Mouse (Mus musculus) heart, postnatal 4 days (tissue): ENCODE data around the gene Htra3. TPM values are rescaled to one million over a fixed set of nuclear protein-coding genes. Genes with fewer than 3 reads are reported as not detected.

Experiments used
- DNase-seq: peaks from one replicate; pipeline ENCODE4 v3.0.0; 2021
- total RNA-seq, 2 experiments: library from RNA; stranded (reverse); gene quantifications; 2 replicates each; pipeline ENCODE4 v1.2.3; 2021

The Htra3 gene
- total RNA-seq, 2 experiments from 2014 or later: 23.3 to 30.8 TPM

- no peak for DNase-seq
Measured at GRCm38 (mm10) chr5:35693638-35694037, 14.1 kb upstream of the Htra3 start.

DNA sequence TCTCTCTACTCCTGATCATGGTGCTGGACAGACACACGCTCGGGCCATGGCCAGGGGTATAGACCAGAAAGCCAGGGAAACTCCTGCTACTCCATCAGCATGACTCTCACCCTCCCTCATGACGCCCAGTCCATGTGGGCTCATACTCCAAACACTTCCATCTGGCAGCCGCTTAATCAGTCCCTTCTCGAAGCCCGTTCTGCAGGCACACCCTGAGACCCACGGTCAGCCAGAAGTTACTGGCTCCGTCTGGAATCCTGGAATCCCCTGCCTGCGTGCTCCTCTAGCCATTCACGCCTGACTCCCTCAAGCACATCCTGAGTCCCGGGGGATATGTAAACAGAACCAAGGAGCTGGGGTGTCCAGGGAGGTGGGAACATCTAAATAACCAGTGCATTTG, 11.7 kb upstream of the Htra3 start:
- peak; percentile 31 for DNase-seq

- no peak for DNase-seq
Measured at GRCm38 (mm10) chr5:35690485-35691165, 11.0 kb upstream of the Htra3 start.

DNA sequence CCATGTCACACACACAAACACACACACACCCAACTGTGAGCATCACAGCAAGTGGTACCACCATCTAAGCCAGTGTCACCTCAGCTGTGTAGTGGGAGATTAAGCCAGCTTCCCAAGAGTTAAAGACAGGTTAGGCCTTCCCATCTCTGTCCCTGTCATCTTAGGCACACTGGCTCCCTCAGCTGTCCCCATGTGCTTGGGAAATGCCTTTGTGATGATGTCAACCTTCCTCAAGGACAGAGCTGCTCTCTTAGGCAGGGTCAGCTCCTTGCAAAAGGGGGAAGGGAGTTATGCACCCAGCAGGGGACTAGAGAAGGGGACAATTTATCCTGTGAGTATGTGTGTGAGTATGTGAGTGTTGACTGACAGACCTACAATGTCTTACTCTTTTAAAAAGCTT, 9.8 kb upstream of the Htra3 start:
- DNase-seq: no peak

DNA sequence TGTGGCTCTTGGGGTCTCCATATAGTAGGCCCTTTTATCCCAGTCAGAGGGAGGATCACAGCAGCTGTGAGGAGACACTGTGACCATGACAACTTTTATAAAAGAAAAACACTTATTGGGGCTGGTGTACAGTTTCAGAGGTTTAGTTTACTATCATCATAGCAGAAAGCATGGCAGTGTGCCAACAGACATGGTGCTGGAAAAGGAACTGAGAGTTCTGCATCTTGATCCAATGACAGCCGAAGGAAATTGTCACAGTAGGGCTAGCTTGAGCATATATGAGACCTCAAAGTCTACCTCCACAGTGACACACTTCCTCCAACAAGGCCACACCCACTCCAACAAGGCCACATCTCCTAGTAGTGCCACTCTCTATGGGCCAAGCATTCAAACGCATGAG, 9.3 kb upstream of the Htra3 start:
- peak; percentile 42 for DNase-seq

GRCm38 (mm10) chr5:35687098-35687497, 7.5 kb upstream of the Htra3 start:
- peak; percentile 44 for DNase-seq

DNA sequence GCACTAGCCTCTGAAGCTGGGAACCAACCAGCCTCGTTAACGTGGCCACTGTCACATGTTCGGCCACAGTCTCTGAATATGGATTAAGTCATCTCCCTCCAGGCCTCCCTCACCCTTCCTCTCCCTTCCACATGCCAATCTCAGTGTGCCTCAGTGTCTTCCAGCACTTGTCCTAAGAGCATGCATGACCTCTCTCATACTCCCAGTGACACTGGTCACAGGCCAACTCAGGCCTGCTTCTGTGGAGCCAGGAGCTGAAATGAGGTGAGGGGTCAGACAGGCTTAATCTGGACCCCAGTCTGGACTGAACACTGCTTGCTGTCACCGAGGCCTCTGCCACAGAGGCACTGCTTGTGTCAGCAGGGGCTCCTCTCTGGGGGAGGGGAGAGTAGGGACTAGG, 6.8 kb upstream of the Htra3 start:
- DNase-seq: no peak

DNA sequence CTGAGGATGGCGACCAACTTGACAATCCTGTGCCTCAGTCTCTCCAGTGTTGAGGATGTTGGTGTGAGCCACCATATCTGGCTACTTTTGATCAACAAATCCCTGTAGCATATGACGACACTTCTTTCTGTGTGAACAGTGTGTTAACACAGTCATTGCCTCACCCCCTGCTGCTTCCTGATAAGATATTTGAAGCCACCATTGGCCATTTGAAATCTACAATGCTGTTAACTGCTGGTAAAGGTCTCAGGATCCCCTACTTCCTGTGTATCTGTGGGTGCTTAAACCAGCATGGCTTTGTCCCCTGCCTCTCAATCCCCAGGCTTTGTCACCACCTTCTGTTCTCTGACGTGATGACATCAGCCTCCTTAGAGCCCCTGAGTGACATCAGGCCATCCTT, 5.5 kb upstream of the Htra3 start:
- DNase-seq: no peak

- peak; percentile 77 for DNase-seq
Measured at GRCm38 (mm10) chr5:35680958-35681357, 1.4 kb upstream of the Htra3 start.

GRCm38 (mm10) chr5:35676964-35677363, 2.6 kb downstream of the Htra3 start:
- DNase-seq: no peak

DNA sequence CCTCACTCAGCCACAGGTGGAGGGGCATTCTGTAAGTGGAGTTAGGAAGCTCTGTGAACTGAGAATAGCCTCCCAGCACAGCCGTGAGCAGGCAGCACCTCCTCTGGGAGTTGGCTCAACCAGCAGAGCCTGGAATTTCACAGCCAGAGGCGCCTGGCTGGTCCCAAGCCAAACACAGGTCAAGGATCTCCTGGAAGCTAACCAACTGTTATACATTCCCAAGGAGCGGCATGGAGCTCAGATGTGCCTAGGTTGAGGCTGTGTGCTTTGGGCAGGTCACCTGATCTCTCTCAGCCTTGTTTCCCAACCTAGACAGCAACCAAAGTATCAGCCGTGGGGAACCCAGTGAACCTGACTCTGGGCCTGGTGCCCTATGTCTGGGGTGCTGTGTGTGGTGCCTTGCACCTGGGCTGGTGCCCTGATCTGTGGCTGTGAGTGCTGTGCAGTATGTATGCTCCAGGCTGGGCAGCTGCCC, 5.5 kb downstream of the Htra3 start:
- DNase-seq: peak; percentile 78

DNA sequence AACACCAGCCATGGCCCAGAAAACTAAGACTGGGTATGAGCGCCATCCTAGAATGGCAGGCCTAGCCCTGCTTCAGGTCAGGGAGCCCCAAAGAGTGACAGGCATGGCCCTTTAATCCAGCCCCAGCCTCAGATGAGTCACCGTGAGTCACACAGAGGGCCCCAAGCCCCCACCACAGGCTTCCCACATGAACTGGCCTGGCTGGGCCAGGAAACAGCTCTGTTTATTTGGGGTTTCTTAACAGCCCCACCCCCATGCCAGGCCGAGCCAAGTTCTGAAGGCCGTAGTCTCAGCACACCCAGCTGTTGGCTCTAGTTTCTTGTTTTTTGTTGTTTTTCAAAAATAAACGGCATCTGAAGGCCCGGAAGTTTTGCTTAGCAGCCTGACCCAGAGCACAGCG, 6.5 kb downstream of the Htra3 start:
- peak; percentile 86 for DNase-seq

DNA sequence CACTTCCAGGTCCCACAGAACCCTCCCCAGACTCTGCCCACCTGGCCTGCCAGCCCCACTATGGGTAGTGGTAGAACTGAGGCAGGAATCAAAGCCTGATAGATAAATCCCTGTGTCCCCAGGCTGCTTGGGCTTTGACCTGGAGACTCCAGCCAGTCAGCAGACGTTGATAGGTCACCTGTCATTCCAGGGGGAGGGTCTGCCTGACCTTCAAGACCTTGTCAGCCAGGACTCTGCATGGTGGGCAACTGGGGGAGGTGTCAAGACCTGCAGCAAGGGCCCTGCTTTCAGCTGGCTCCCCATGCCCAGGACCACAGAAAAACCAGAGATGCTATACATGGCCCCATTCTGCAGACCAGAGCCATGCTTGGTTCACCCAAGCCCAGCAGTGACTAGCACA, 7.0 kb downstream of the Htra3 start:
- no peak for DNase-seq

DNA sequence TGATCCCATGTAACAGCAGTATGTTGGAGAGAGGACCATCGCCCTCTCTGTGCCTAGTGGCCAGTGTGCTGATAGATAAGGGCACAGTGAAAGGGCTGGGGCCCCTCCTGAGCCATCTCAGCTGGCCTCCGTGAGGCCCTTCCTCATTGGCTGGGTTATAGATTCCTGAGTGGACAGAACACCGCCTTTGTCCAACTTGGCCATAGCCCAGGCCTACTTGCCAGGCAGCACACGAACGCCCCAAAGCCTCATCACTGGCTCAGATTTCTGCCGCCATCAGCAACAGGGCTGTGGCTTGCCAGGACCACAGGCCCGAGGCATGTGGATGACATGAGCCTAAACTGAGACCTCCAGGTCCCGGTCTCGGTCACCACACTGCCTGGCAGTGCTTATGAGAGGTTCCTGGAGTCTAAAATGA, 8.1 kb downstream of the Htra3 start:
- DNase-seq: peak; percentile 84

DNA sequence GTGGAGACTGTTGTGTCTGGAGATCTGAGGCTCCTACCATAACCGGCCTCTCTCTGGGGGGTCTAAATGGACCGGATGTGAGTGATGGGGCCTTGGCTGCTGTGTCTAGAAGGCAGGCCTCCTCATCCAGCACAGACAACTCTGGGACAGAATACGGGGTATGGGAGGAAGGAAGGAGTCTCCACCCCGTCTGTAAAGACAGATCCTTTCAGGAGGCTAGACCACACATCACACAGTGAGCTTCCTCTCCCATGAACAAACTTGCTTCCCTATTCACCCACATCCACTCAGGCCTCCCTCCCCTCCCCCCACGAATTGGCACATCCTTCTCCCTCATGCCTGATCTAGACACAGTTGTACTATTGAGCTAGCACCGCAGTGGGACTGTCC, 9.2 kb downstream of the Htra3 start:
- DNase-seq: peak; percentile 44

- DNase-seq: no peak
Measured at GRCm38 (mm10) chr5:35669747-35670411, 9.7 kb downstream of the Htra3 start.

DNA sequence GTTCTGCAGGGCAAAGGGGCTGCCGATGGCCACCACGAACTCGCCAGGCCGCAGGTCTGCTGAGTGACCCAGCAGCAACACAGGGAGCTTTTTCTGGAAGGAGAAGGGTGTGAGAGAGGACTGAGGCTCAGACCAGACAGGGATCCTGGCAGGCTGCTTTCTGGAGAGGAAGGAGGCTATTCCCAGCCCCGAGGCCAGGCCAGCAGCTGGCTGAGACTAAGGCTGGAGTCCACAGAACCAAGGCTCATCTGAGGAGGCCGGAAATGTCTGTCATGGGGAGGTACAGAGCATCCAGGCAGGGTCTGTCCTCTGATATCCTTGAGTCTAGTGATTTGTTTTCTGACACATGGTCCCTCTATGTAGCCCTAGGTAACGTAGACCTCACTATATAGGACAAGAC, 13.4 kb downstream of the Htra3 start:
- DNase-seq: no peak

- DNase-seq: no peak
Measured at GRCm38 (mm10) chr5:35662021-35662545, 17.5 kb downstream of the Htra3 start.

DNA sequence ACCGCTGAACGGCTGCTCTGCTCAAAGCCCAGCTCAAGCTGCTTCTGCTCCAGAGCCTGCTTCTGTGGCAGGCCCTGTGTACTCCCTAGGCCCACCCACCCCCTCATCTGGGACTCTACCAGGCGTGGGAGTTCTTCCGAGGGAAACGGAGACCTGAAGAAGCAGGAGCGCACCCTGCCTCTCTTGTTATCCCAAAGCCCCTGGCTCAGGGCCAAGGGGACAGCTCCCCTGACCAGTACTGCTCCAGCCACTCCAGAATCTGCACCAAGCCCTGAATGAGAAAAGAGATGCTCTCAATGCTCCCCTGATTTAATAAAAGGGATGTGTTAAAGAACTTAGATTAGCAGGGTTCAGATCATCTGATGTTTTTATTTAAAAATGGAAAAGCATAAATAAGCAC, 18.4 kb downstream of the Htra3 start:
- DNase-seq: no peak

- no peak for DNase-seq
Measured at GRCm38 (mm10) chr5:35659503-35659902, 20.1 kb downstream of the Htra3 start.

- DNase-seq: no peak
Measured at GRCm38 (mm10) chr5:35655753-35656485, 23.7 kb downstream of the Htra3 start.

DNA sequence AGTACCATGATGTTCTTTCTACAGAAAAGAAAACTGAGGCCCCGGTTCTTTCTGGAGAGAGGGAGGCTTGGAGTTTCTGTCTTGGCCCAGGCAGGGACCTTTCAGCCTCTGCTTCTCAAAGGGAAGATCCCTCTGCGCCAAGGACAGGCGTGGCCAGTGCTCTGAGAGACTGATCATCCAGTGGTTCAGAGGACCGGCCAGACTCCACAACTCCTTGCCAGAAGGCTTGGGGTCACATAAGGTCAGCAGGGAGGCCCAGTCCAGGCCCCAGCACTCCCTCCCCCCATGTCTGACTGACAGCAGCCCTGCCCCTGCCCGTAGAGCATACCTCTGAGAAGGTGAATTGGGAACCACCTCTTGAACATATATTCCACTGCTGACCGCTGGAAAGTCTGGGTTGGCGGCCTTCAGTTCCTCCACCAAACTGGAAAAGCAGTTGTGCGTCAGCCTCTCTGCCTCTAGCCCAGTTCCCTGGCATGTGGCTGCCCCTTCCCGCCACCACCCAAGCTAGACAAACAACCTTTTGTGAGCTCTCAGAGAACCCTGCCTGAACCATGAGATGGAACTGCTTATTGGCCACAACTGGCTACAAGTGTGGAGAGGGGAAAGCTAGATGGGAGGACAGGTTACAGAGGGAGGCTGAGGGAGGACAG, 25.7 kb downstream of the Htra3 start:
- DNase-seq: no peak

DNA sequence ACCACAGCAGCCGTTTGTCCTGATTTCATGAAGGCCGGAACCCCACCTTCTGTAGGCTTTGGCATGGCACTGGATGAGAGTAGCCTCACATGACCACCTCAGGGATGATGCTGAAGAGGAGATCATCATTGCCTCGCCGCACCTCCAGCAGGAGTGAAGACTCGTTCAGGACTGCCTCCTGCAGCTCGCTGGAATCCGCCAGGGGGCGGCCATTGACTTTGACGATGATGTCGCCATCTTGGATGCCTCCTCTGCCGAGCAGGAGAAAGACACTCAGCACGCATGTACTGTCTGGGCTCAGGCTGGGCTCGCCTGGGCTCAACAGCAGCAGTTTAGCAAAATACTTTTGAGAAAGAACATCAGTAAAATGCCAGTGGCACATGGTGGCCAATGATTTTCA, 26.7 kb downstream of the Htra3 start:
- DNase-seq: no peak
